Mouse (Mus musculus): ENCODE data around the gene Cst13. TPM values are rescaled to one million over a fixed set of nuclear protein-coding genes. Genes with fewer than 3 reads are reported as not detected.

Cst13 gene
- polyA plus RNA-seq, 1 experiment from 2014 or later = not detected

DNA sequence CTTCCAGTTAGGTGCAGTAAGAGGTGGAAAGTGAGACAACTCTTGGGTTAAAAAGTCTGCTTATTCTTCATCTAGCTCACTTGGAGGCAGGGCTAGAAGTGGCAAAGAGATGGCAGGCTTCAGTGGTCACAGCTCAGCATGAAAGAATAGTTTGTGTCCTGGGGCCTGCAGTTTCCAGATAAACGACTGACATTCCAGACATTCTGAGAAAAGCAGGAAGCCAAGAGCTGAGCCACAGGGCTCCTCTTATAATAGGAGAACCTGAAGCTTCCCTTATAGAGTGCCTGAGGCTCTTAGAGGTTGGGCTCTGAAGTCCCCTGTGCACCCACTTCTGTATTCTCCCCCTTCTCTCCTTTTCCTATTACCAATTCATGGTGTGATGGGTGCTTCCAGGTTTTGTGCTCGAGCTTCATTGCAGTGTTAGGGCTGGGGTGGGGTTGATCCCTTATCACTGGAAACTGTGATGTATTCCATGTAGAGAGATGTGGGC is 58.8 kb downstream of the Cst13 start:
- no peak overlapping the region for H3K9ac ChIP-seq
- WGBS = 20% methylated on average over 2 of the region's 2 CpGs
- ATAC-seq (replicated peaks) = no peak

DNA sequence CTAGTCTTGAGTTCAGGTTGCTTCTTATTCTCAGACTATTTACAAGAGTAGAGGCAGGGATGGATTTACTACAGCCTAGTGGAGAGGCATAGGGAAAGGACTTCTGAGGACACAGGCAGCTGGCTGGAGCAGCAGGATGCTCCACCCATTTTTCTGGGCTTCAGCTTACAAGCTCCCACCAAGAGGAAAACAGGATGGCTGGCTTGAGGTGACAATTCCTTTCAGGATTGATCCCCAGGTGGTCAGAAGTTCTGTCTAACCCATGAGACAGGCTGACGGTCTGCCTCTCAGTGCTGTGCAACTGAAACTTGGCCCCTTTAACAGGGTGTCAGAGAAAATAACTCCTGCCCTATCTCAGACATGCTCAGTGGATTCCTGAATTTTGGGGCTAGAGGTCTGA is 59.3 kb downstream of the Cst13 start:
- peaks cover 2% of the 10 kb centered on the region for H3K4me1 ChIP-seq
- no peaks in the 10 kb centered on the region for H3K36me3 ChIP-seq (replicated peaks)
- no peaks in the 10 kb centered on the region for H3K9me3 ChIP-seq
- 44% methylated on average over 1 of the region's 1 CpGs for WGBS
- H3K4me3 ChIP-seq = no peak overlapping the region
- no peak overlapping the region for H3K27ac ChIP-seq
- ATAC-seq (replicated peaks) = no peak
- no peak overlapping the region for H3K4me2 ChIP-seq
- H3K27me3 ChIP-seq (replicated peaks) = no peaks in the 10 kb centered on the region
- H3K9ac ChIP-seq = no peak overlapping the region

More for the DNA sequence above, 58.8 kb downstream of the Cst13 start:
- Histone ChIP-seq H3K4me3 (no peak overlapping the region), H3K9me3 (no peaks in the 10 kb centered on the region), H3K4me2 (no peak overlapping the region), H3K27ac (no peak overlapping the region), H3K27me3 (replicated peaks) (no peaks in the 10 kb centered on the region), H3K36me3 (replicated peaks) (no peaks in the 10 kb centered on the region), H3K4me1 (peaks cover 7% of the 10 kb centered on the region)

Other genes with a start within 250 kb of the Cst13 start
- gene Nxt1, start 147.5 kb upstream of the Cst13 start, polyA plus RNA-seq (2015; fragmentation: Nextera tagmentation; extraction: Ambion mirVana) = 37.4 and 39.5 TPM in 2 replicates
- 14.8 and 15.3 TPM in 2 replicates for gene Gzf1, start 139.1 kb upstream of the Cst13 start, polyA plus RNA-seq (2015; fragmentation: Nextera tagmentation; extraction: Ambion mirVana)
- gene Napb, start 87.6 kb upstream of the Cst13 start, polyA plus RNA-seq (2015; fragmentation: Nextera tagmentation; extraction: Ambion mirVana) = 83.2 and 85.2 TPM in 2 replicates
- gene Cstl1, start 69.7 kb upstream of the Cst13 start, polyA plus RNA-seq (2015; fragmentation: Nextera tagmentation; extraction: Ambion mirVana) = not detected in 2 replicates
- gene Cst11, start 48.6 kb upstream of the Cst13 start, polyA plus RNA-seq (2015; fragmentation: Nextera tagmentation; extraction: Ambion mirVana) = not detected in 2 replicates
- gene 8030411F24Rik, start 38.1 kb upstream of the Cst13 start, polyA plus RNA-seq (2015; fragmentation: Nextera tagmentation; extraction: Ambion mirVana) = not detected in 2 replicates
- gene Cst12, start 30.7 kb upstream of the Cst13 start, polyA plus RNA-seq (2015; fragmentation: Nextera tagmentation; extraction: Ambion mirVana) = not detected in 2 replicates
- not detected in 2 replicates for gene Cst8, start 21.3 kb upstream of the Cst13 start, polyA plus RNA-seq (2015; fragmentation: Nextera tagmentation; extraction: Ambion mirVana)
- gene Cst9, start 15.1 kb downstream of the Cst13 start, polyA plus RNA-seq (2015; fragmentation: Nextera tagmentation; extraction: Ambion mirVana) = not detected in 2 replicates
- gene 9230104L09Rik, start 45.0 kb downstream of the Cst13 start, polyA plus RNA-seq (2015; fragmentation: Nextera tagmentation; extraction: Ambion mirVana) = not detected in 2 replicates
- gene Cst3, start 55.6 kb downstream of the Cst13 start, polyA plus RNA-seq (2015; fragmentation: Nextera tagmentation; extraction: Ambion mirVana) = 514 and 563 TPM in 2 replicates
- gene Gm1330, start 183.2 kb downstream of the Cst13 start, polyA plus RNA-seq (2015; fragmentation: Nextera tagmentation; extraction: Ambion mirVana) = not detected in 2 replicates
- gene Gm10750, start 197.2 kb downstream of the Cst13 start, polyA plus RNA-seq (2015; fragmentation: Nextera tagmentation; extraction: Ambion mirVana) = not detected in 2 replicates

Measured in midbrain, embryonic 15.5 days (tissue).